Comparison of ENCODE assay signal across 8 mouse cellular contexts in genomic region chr9:122885385-122885784, GRCm38 (mm10). TPM values are rescaled to one million over a fixed set of nuclear protein-coding genes. Genes with fewer than 3 reads are reported as not detected.
DNase-seq lines count a peak whose midpoint lies in the region; ATAC-seq and TF ChIP-seq lines count a peak whose summit lies in the region.
"Had no signal": no experiment of that assay in that cellular context is flagged by ENCODE, and none has a peak within 500 bp of the region (broad histone marks: within the 10 kb centered on the region; RNA-seq: fewer than 3 reads in every experiment).

Zkscan7 (plus strand) TSS chr9:122885685.

- H3K4me2 ChIP-seq in lung, embryonic 14.5 days: peak within 1 kb of the TSS; percentile 87
- H3K4me2 ChIP-seq in forebrain, embryonic 13.5 days: peak within 1 kb of the TSS; percentile 88
- peak within 1 kb of the TSS; percentile 83 for H3K4me2 ChIP-seq in limb, embryonic 11.5 days (ENCODE audit: low read depth, severe bottlenecking)
- peak within 1 kb of the TSS; percentile 71 for H3K4me2 ChIP-seq in neural tube, embryonic 15.5 days

- no peak within 1 kb of the TSS for H3K27ac ChIP-seq in lung, embryonic 14.5 days (ENCODE audit: low read depth)
- no peak within 1 kb of the TSS for H3K27ac ChIP-seq in forebrain, embryonic 13.5 days
- H3K27ac ChIP-seq in limb, embryonic 11.5 days (replicated peaks; ENCODE audit: low read depth, low read length): no peak within 1 kb of the TSS
- H3K27ac ChIP-seq in neural tube, embryonic 15.5 days (replicated peaks): peak within 1 kb of the TSS; percentile 56; the same call in 1 of the 2 replicates

- no peaks in the 10 kb centered on the region for H3K27me3 ChIP-seq in lung, embryonic 14.5 days (ENCODE audit: insufficient read depth, low read length)
- H3K27me3 ChIP-seq in forebrain, embryonic 13.5 days: no peaks in the 10 kb centered on the region
- no peaks in the 10 kb centered on the region for H3K27me3 ChIP-seq in limb, embryonic 11.5 days (ENCODE audit: control insufficient read depth, insufficient read depth, low read length)
- H3K27me3 ChIP-seq in neural tube, embryonic 15.5 days (replicated peaks): no peaks in the 10 kb centered on the region

- TF ChIP-seq CTCF in lung, embryonic 14.5 days (IDR thresholded peaks at IDR 0.05; ENCODE audit: low read depth): no peak

- DNase-seq in lung, embryonic 14.5 days: no peak
- DNase-seq in lung, postnatal 4 days: no peak
- DNase-seq in limb, embryonic 11.5 days (ENCODE audit: low spot score): no peak
- DNase-seq in embryo, embryonic 10.5 days (ENCODE audit: low spot score): no peak
- no peak for DNase-seq in gastrocnemius, adult 8-10 months (ENCODE audit: low spot score in 2 of 2)

- peak within 1 kb of the TSS; percentile 84; the same call in 1 of the 2 replicates for H3K9ac ChIP-seq in lung, embryonic 14.5 days
- H3K9ac ChIP-seq in forebrain, embryonic 13.5 days: no peak within 1 kb of the TSS
- H3K9ac ChIP-seq in limb, embryonic 11.5 days (ENCODE audit: low read length): no peak within 1 kb of the TSS
- no peak within 1 kb of the TSS for H3K9ac ChIP-seq in neural tube, embryonic 15.5 days (replicated peaks)

- peaks cover 3% of the 10 kb centered on the region; the same call in 1 of the 2 replicates for H3K4me1 ChIP-seq in lung, embryonic 14.5 days (ENCODE audit: insufficient read depth)
- peaks cover 14% of the 10 kb centered on the region for H3K4me1 ChIP-seq in forebrain, embryonic 13.5 days
- no peaks in the 10 kb centered on the region for H3K4me1 ChIP-seq in limb, embryonic 11.5 days (ENCODE audit: control insufficient read depth, insufficient read depth, low read length)
- H3K4me1 ChIP-seq in neural tube, embryonic 15.5 days: peaks cover 10% of the 10 kb centered on the region

- H3K36me3 ChIP-seq in lung, embryonic 14.5 days (ENCODE audit: insufficient read depth): peaks cover 9% of the 10 kb centered on the region; the same call in 1 of the 2 replicates
- peaks cover 4% of the 10 kb centered on the region; the same call in 1 of the 2 replicates for H3K36me3 ChIP-seq in forebrain, embryonic 13.5 days (ENCODE audit: poor library complexity, severe bottlenecking)
- no peaks in the 10 kb centered on the region for H3K36me3 ChIP-seq in limb, embryonic 11.5 days (ENCODE audit: control insufficient read depth, insufficient read depth, low read length)
- H3K36me3 ChIP-seq in neural tube, embryonic 15.5 days: peaks cover 9% of the 10 kb centered on the region

- H3K9me3 ChIP-seq in lung, embryonic 14.5 days (ENCODE audit: low read depth, low read length): peaks cover 8% of the 10 kb centered on the region; the same call in 1 of the 2 replicates
- H3K9me3 ChIP-seq in forebrain, embryonic 13.5 days (replicated peaks): no peaks in the 10 kb centered on the region
- no peaks in the 10 kb centered on the region for H3K9me3 ChIP-seq in limb, embryonic 11.5 days (ENCODE audit: control insufficient read depth, low read length)
- H3K9me3 ChIP-seq in neural tube, embryonic 15.5 days (replicated peaks): no peaks in the 10 kb centered on the region

- H3K4me3 ChIP-seq in lung, embryonic 14.5 days (ENCODE audit: low read depth, low read length): peak within 1 kb of the TSS; percentile 81
- H3K4me3 ChIP-seq in forebrain, embryonic 13.5 days: peak within 1 kb of the TSS; percentile 53
- peak within 1 kb of the TSS; percentile 77 for H3K4me3 ChIP-seq in limb, embryonic 11.5 days (ENCODE audit: low read depth, low read length)
- H3K4me3 ChIP-seq in neural tube, embryonic 15.5 days (replicated peaks): peak within 1 kb of the TSS; percentile 61

- 70% methylated on average over 3 of the region's 3 CpGs for WGBS in lung, embryonic 14.5 days
- WGBS in forebrain, embryonic 13.5 days: 91% methylated on average over 3 of the region's 3 CpGs
- 92% methylated on average over 3 of the region's 3 CpGs for WGBS in limb, embryonic 11.5 days
- WGBS in neural tube, embryonic 15.5 days: 92% methylated on average over 3 of the region's 3 CpGs

- ATAC-seq in lung, embryonic 14.5 days (ENCODE audit: insufficient read depth): no peak
- ATAC-seq in forebrain, embryonic 13.5 days: no peak
- no peak for ATAC-seq in limb, embryonic 11.5 days (ENCODE audit: insufficient number of reproducible peaks, low FRiP score, low TSS enrichment, low read depth)
- ATAC-seq in neural tube, embryonic 15.5 days (ENCODE audit: low FRiP score): no peak
- ATAC-seq: inflammation-experienced regulatory T-cells, adult 6 months had no signal

RNA-seq across cellular contexts. Expression of gene Zkscan7, which starts in this region (rescaled TPM):
- 2.5 and 3.0 TPM in 2 replicates for polyA plus RNA-seq in lung, embryonic 14.5 days (2014; fragmentation: Nextera tagmentation; extraction: Ambion mirVana)
- 4.2 and 5.7 TPM in 2 replicates for polyA plus RNA-seq in forebrain, embryonic 13.5 days (2015; fragmentation: Nextera tagmentation; extraction: Ambion mirVana)
- 1.9 and 2.6 TPM in 2 replicates for polyA plus RNA-seq in limb, embryonic 11.5 days (2014; fragmentation: Nextera tagmentation; extraction: Ambion mirVana)
- polyA plus RNA-seq in neural tube, embryonic 15.5 days (2015; fragmentation: Nextera tagmentation; extraction: Ambion mirVana): 3.5 TPM in 2 replicates
- 1 to 10 TPM; 3.9 to 4.6 (median 4.4) TPM for total RNA-seq in gastrocnemius, adult 8-10 months (2022)
